Mouse (Mus musculus): ENCODE measurements around the gene Ulbp1.
"Not testable (repeated sequence)": the region's sequence is repeated elsewhere in the genome, so short reads cannot be mapped to it uniquely, and the experiment has no call there.

Ulbp1 gene

GRCm38 (mm10) chr10:7473197-7473889 is at the start of gene Ulbp1:
Gene Ulbp1 (minus strand): TSS chr10:7473638.
- peak; percentile 84 for DNase-seq

- DNase-seq = not testable (repeated sequence)
Measured at GRCm38 (mm10) chr10:7498180-7498579, 24.7 kb upstream of the Ulbp1 start.

GRCm38 (mm10) chr10:7492384-7492783 is 18.9 kb upstream of the Ulbp1 start:
- DNase-seq = not testable (repeated sequence)

- DNase-seq = no peak
Measured at GRCm38 (mm10) chr10:7483650-7484049, 10.2 kb upstream of the Ulbp1 start.

- DNase-seq = not testable (repeated sequence)
Measured at GRCm38 (mm10) chr10:7474225-7474624, 787 bp upstream of the Ulbp1 start.

GRCm38 (mm10) chr10:7471664-7472063 is 1.8 kb downstream of the Ulbp1 start:
- DNase-seq = no peak

- no peak for DNase-seq
Measured at GRCm38 (mm10) chr10:7470457-7470856, 3.0 kb downstream of the Ulbp1 start.

GRCm38 (mm10) chr10:7469716-7470414 is 3.6 kb downstream of the Ulbp1 start:
- peak; percentile 72 for DNase-seq

- no peak for DNase-seq
Measured at GRCm38 (mm10) chr10:7462006-7462405, 11.4 kb downstream of the Ulbp1 start.

GRCm38 (mm10) chr10:7438928-7439327 is 34.5 kb downstream of the Ulbp1 start:
- DNase-seq = no peak

GRCm38 (mm10) chr10:7393143-7394035 is 80.0 kb downstream of the Ulbp1 start:
- DNase-seq = no peak

GRCm38 (mm10) chr10:7391935-7392930 is 81.2 kb downstream of the Ulbp1 start:
- DNase-seq = no peak

- DNase-seq = no peak
Measured at GRCm38 (mm10) chr10:7391561-7391934, 81.9 kb downstream of the Ulbp1 start.

GRCm38 (mm10) chr10:7391108-7391507 is 82.3 kb downstream of the Ulbp1 start:
- no peak for DNase-seq

Measured in lung, postnatal 14 days (tissue).